Mouse (Mus musculus): ENCODE measurements around the gene Depdc7. TPM values are rescaled to one million over a fixed set of nuclear protein-coding genes. Genes with fewer than 3 reads are reported as not detected.

Gene Depdc7
- polyA plus RNA-seq (2014; fragmentation: Nextera tagmentation; extraction: Ambion mirVana), result 3.9 and 4.0 TPM in 2 replicates

DNA sequence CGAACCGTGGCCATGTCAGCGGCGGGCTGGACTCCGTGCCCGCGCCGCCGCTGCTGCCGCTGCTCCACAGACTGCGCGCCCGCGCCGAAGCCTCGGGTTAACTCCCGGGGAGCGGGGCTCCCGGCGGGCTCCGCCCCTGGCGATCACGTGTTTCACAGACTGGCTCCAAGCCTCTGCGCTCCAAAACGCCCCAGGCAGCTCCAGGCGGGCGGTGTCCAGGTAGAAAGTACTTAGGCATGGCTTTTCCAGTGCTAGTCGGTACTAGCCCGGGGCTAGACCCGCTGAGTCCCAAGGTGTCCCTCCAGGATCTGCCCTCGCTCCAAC, at the start of gene Depdc7:
Gene Depdc7 (minus strand): TSS at position 138 of the 324 bp plus-strand sequence.
- Histone ChIP-seq H3K4me3 (ENCODE audit: control insufficient read depth in 1 of 2, insufficient read depth in 1 of 2, low read depth in 1 of 2, low read length in 2 of 2) (peak within 1 kb of the TSS; percentile 78 to 79), H3K9ac (ENCODE audit: low read length) (peak within 1 kb of the TSS; percentile 84), H3K36me3 (ENCODE audit: control insufficient read depth, insufficient read depth, low read length) (no peaks in the 10 kb centered on the region), H3K27ac (replicated peaks in 1 of 2; ENCODE audit: control insufficient read depth in 1 of 2, insufficient read depth in 1 of 2, low read depth in 2 of 2, low read length in 2 of 2) (no peak within 1 kb of the TSS), H3K4me1 (ENCODE audit: control insufficient read depth in 2 of 2, insufficient read depth in 2 of 2, low read length in 2 of 2) (peaks cover 0 to 9% of the 10 kb centered on the region in 2 experiments; a peak in 1 of 4 replicates), H3K9me3 (ENCODE audit: control insufficient read depth, low read length) (no peaks in the 10 kb centered on the region), H3K27me3 (ENCODE audit: control insufficient read depth, insufficient read depth, low read length) (no peaks in the 10 kb centered on the region; the same call in 1 of the 2 replicates), H3K4me2 (ENCODE audit: low read length) (peak within 1 kb of the TSS; percentile 96)
- 0% methylated on average over 31 of the region's 31 CpGs for WGBS
- ATAC-seq (ENCODE audit: insufficient number of reproducible peaks, insufficient read depth, low FRiP score, low read depth), result peak; percentile 88

DNA sequence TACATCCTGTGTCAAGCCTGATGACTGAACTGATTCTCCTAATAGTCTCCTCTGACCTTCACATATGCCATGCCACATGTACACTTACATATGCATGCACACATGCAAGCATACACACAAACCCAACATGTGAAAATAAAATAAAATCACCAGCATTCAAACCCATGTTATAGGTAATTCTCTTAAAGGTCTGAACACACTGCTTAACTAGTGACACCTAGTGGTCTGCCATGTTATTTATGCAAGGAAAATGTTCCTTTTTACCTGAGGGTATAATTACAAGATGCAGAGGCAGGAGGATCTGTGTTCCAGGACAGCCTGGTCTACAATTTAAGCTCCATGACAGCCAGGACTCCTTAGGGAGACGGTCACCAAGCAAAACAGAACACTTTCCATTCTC, 32.1 kb upstream of the Depdc7 start:
- Histone ChIP-seq H3K27me3 (ENCODE audit: control insufficient read depth, insufficient read depth, low read length) (no peaks in the 10 kb centered on the region), H3K27ac (replicated peaks in 1 of 2; ENCODE audit: control insufficient read depth in 1 of 2, insufficient read depth in 1 of 2, low read depth in 2 of 2, low read length in 2 of 2) (no peak overlapping the region), H3K4me2 (ENCODE audit: low read length) (no peak overlapping the region), H3K36me3 (ENCODE audit: control insufficient read depth, insufficient read depth, low read length) (peaks cover 73% of the 10 kb centered on the region), H3K4me3 (ENCODE audit: control insufficient read depth in 1 of 2, insufficient read depth in 1 of 2, low read depth in 1 of 2, low read length in 2 of 2) (no peak overlapping the region), H3K9me3 (ENCODE audit: control insufficient read depth, low read length) (no peaks in the 10 kb centered on the region), H3K4me1 (ENCODE audit: control insufficient read depth in 2 of 2, insufficient read depth in 2 of 2, low read length in 2 of 2) (no peaks in the 10 kb centered on the region), H3K9ac (ENCODE audit: low read length) (no peak overlapping the region)
- ATAC-seq (ENCODE audit: insufficient number of reproducible peaks, insufficient read depth, low FRiP score, low read depth), result no peak
- 94% methylated on average over 1 of the region's 1 CpGs for WGBS

GRCm38 (mm10) chr2:104768697-104769096, 26.0 kb upstream of the Depdc7 start:
- Histone ChIP-seq H3K4me1 (ENCODE audit: control insufficient read depth in 2 of 2, insufficient read depth in 2 of 2, low read length in 2 of 2) (peaks cover 0 to 5% of the 10 kb centered on the region in 2 experiments; a peak in 2 of 4 replicates), H3K4me3 (ENCODE audit: control insufficient read depth in 1 of 2, insufficient read depth in 1 of 2, low read depth in 1 of 2, low read length in 2 of 2) (no peak overlapping the region)
- no peak for ATAC-seq (ENCODE audit: insufficient number of reproducible peaks, insufficient read depth, low FRiP score, low read depth)

DNA sequence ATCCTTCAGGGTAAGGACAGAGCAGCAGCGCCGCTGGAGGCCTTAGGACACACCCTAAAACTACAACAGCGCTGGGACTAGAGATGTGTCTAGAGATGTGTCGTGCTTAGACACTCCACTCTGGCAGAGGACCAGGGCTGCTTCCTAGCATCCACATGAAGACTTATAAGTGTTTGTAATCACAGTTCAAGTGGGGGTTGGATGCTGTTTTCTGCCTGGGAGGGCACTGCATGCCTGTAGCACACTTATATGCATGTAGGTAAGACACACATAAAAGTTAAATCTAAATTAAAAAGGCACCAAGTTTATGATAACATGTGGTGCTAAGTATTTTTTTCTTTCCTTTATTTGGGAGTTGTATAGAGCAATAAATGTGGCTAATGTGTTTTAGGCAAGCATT, 21.3 kb upstream of the Depdc7 start:
- Histone ChIP-seq H3K4me2 (ENCODE audit: low read length) (no peak overlapping the region), H3K27ac (replicated peaks in 1 of 2; ENCODE audit: control insufficient read depth in 1 of 2, insufficient read depth in 1 of 2, low read depth in 2 of 2, low read length in 2 of 2) (no peak overlapping the region; a peak in 1 of 4 replicates), H3K9me3 (ENCODE audit: control insufficient read depth, low read length) (no peaks in the 10 kb centered on the region), H3K9ac (ENCODE audit: low read length) (no peak overlapping the region), H3K27me3 (ENCODE audit: control insufficient read depth, insufficient read depth, low read length) (no peaks in the 10 kb centered on the region), H3K36me3 (ENCODE audit: control insufficient read depth, insufficient read depth, low read length) (peaks cover 49% of the 10 kb centered on the region), H3K4me1 (ENCODE audit: control insufficient read depth in 2 of 2, insufficient read depth in 2 of 2, low read length in 2 of 2) (peaks cover 2 to 12% of the 10 kb centered on the region in 2 experiments; a peak in 2 of 4 replicates), H3K4me3 (ENCODE audit: control insufficient read depth in 1 of 2, insufficient read depth in 1 of 2, low read depth in 1 of 2, low read length in 2 of 2) (no peak overlapping the region)
- WGBS, result 69% methylated on average over 4 of the region's 4 CpGs
- no peak for ATAC-seq (ENCODE audit: insufficient number of reproducible peaks, insufficient read depth, low FRiP score, low read depth)

More at GRCm38 (mm10) chr2:104768697-104769096, 26.0 kb upstream of the Depdc7 start:
- H3K9ac ChIP-seq (ENCODE audit: low read length), result no peak overlapping the region
- H3K9me3 ChIP-seq (ENCODE audit: control insufficient read depth, low read length), result no peaks in the 10 kb centered on the region
- no peaks in the 10 kb centered on the region for H3K27me3 ChIP-seq (ENCODE audit: control insufficient read depth, insufficient read depth, low read length)
- WGBS, result 83% methylated on average over 1 of the region's 1 CpGs
- no peak overlapping the region for H3K4me2 ChIP-seq (ENCODE audit: low read length)
- H3K36me3 ChIP-seq (ENCODE audit: control insufficient read depth, insufficient read depth, low read length), result peaks cover 59% of the 10 kb centered on the region
- no peak overlapping the region for H3K27ac ChIP-seq (replicated peaks in 1 of 2; ENCODE audit: control insufficient read depth in 1 of 2, insufficient read depth in 1 of 2, low read depth in 2 of 2, low read length in 2 of 2)

DNA sequence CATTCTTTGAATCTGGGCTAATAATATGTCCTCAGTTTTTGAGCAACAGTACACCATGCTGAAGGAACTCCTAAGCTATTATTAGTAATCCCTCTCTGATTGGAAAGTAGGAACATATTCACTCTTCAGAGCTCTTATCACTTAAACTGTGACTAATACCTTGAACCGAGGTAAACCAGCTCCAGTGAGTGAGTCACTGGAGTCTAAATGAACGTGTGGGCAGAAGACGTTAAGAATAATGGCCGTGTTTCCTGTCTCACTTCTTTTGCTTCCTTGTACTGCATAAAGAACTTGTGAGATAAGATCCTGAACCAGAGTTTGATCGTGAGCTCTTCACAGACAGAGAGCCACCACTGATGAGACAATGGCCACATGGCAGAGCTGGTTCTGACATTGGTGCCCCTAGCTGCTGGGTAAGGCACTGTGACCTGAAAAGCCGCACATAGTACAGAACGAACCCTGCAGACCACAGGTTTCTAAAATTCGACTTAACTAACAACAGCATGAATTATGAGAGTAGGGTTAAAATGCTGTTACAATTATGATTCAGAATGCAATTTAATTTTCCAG, 20.5 kb upstream of the Depdc7 start:
- peaks cover 2 to 12% of the 10 kb centered on the region in 2 experiments; a peak in 2 of 4 replicates for H3K4me1 ChIP-seq (ENCODE audit: control insufficient read depth in 2 of 2, insufficient read depth in 2 of 2, low read length in 2 of 2)
- WGBS, result 37% methylated on average over 8 of the region's 8 CpGs
- no peaks in the 10 kb centered on the region for H3K27me3 ChIP-seq (ENCODE audit: control insufficient read depth, insufficient read depth, low read length)
- H3K27ac ChIP-seq (replicated peaks in 1 of 2; ENCODE audit: control insufficient read depth in 1 of 2, insufficient read depth in 1 of 2, low read depth in 2 of 2, low read length in 2 of 2), result peak overlapping the region; percentile 12 to 65
- H3K4me3 ChIP-seq (ENCODE audit: control insufficient read depth in 1 of 2, insufficient read depth in 1 of 2, low read depth in 1 of 2, low read length in 2 of 2), result no peak overlapping the region
- ATAC-seq (ENCODE audit: insufficient number of reproducible peaks, insufficient read depth, low FRiP score, low read depth), result no peak
- H3K9ac ChIP-seq (ENCODE audit: low read length), result no peak overlapping the region
- peaks cover 46% of the 10 kb centered on the region for H3K36me3 ChIP-seq (ENCODE audit: control insufficient read depth, insufficient read depth, low read length)
- H3K9me3 ChIP-seq (ENCODE audit: control insufficient read depth, low read length), result no peaks in the 10 kb centered on the region
- H3K4me2 ChIP-seq (ENCODE audit: low read length), result no peak overlapping the region

DNA sequence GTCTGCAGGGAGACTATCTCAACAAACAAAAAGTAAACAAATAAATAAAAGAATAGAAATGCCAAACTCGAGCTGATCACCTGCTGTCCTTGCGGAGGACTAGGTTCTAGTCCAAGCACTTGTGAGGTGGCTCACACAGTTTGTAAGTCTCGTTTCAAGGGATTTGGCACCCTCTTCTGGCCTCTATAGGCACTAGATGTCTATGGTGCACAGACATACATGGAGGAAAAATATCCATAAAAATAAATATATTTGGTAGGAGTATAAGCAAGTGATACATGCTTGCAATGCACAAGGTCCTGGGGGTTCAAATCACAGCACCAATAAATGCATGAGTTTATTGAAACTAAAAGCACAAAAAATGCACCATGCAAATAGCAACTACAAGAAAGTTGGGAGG, 7.9 kb upstream of the Depdc7 start:
- Histone ChIP-seq H3K9ac (ENCODE audit: low read length) (no peak overlapping the region), H3K36me3 (ENCODE audit: control insufficient read depth, insufficient read depth, low read length) (peaks cover 6% of the 10 kb centered on the region; the same call in 1 of the 2 replicates), H3K4me2 (ENCODE audit: low read length) (no peak overlapping the region), H3K9me3 (ENCODE audit: control insufficient read depth, low read length) (no peaks in the 10 kb centered on the region), H3K4me3 (ENCODE audit: control insufficient read depth in 1 of 2, insufficient read depth in 1 of 2, low read depth in 1 of 2, low read length in 2 of 2) (no peak overlapping the region), H3K4me1 (ENCODE audit: control insufficient read depth in 2 of 2, insufficient read depth in 2 of 2, low read length in 2 of 2) (no peaks in the 10 kb centered on the region), H3K27me3 (ENCODE audit: control insufficient read depth, insufficient read depth, low read length) (no peaks in the 10 kb centered on the region), H3K27ac (replicated peaks in 1 of 2; ENCODE audit: control insufficient read depth in 1 of 2, insufficient read depth in 1 of 2, low read depth in 2 of 2, low read length in 2 of 2) (no peak overlapping the region)
- 62% methylated on average over 3 of the region's 3 CpGs for WGBS
- ATAC-seq (ENCODE audit: insufficient number of reproducible peaks, insufficient read depth, low FRiP score, low read depth), result no peak

DNA sequence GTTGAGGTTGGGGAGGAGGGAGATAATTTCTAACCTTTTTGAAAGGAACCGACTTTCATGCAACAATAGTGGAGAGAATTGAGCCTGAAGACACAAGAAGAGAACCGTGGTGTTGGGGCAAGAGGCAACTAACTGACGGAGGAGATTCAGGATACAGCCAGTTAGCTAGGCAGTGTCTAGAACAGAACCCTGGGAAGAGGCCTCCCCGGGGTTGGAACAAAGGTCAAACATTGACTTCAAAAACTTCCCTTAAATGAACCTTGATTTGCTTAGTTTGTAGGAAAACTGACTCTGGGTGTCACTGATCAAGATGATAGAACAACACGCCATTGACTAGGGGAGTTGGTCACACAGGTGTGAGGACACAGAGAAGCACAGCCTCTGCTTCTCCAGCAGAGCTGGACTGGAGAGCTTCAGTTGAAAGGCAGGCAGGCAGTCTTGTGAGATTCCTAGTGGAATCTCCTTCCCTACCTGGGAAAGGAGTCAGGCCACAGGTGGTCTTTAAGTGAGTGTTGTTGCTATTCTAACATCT, 6.0 kb upstream of the Depdc7 start:
- WGBS, result 74% methylated on average over 5 of the region's 5 CpGs
- peaks cover 6% of the 10 kb centered on the region; the same call in 1 of the 2 replicates for H3K36me3 ChIP-seq (ENCODE audit: control insufficient read depth, insufficient read depth, low read length)
- no peaks in the 10 kb centered on the region for H3K27me3 ChIP-seq (ENCODE audit: control insufficient read depth, insufficient read depth, low read length)
- H3K9ac ChIP-seq (ENCODE audit: low read length), result no peak overlapping the region
- no peak overlapping the region for H3K4me2 ChIP-seq (ENCODE audit: low read length)
- H3K4me1 ChIP-seq (ENCODE audit: control insufficient read depth in 2 of 2, insufficient read depth in 2 of 2, low read length in 2 of 2), result no peaks in the 10 kb centered on the region
- H3K4me3 ChIP-seq (ENCODE audit: control insufficient read depth in 1 of 2, insufficient read depth in 1 of 2, low read depth in 1 of 2, low read length in 2 of 2), result no peak overlapping the region
- ATAC-seq (ENCODE audit: insufficient number of reproducible peaks, insufficient read depth, low FRiP score, low read depth), result no peak
- H3K9me3 ChIP-seq (ENCODE audit: control insufficient read depth, low read length), result no peaks in the 10 kb centered on the region
- H3K27ac ChIP-seq (replicated peaks in 1 of 2; ENCODE audit: control insufficient read depth in 1 of 2, insufficient read depth in 1 of 2, low read depth in 2 of 2, low read length in 2 of 2), result no peak overlapping the region
